Mouse (Mus musculus) liver, embryonic 13.5 days (tissue): ENCODE data around the gene Acbd4. TPM values are rescaled to one million over a fixed set of nuclear protein-coding genes. Genes with fewer than 3 reads are reported as not detected.

Source experiments
- ATAC-seq: fragments of 200-750 bp; cut with Nextera tagmentation; 2 replicates; pipeline ENCODE4 v1.8.0; 2017; ENCODE audit warnings: low read depth, mild to moderate bottlenecking, moderate number of reproducible peaks, moderate library complexity
- DNase-seq: peaks from one replicate; pipeline ENCODE4 v3.0.0; 2022
- H3K27ac ChIP-seq: fragments of 300-500 bp; sonication (generic); 2 replicates; pipeline ENCODE4 v1.5.1; 2015; ENCODE audit warnings: moderate library complexity, mild to moderate bottlenecking, inconsistent platforms
- H3K27me3 ChIP-seq: fragments of 300-500 bp; sonication (generic); 2 replicates; pipeline ENCODE4 v1.6.1; 2015; ENCODE audit warnings: mild to moderate bottlenecking, inconsistent platforms
- H3K36me3 ChIP-seq: fragments of 300-500 bp; sonication (generic); 2 replicates; pipeline ENCODE4 v1.6.1; 2015; ENCODE audit warnings: mild to moderate bottlenecking, inconsistent platforms
- H3K4me1 ChIP-seq: fragments of 300-500 bp; sonication (generic); replicated peaks from 2 replicates; pipeline ENCODE4 v1.6.1; 2015; ENCODE audit warnings: inconsistent platforms
- H3K4me2 ChIP-seq: fragments of 300-500 bp; sonication (generic); 2 replicates; pipeline ENCODE4 v1.6.1; 2015; ENCODE audit warnings: inconsistent platforms, mild to moderate bottlenecking, moderate library complexity
- H3K4me3 ChIP-seq: fragments of 300-500 bp; sonication (generic); replicated peaks from 2 replicates; pipeline ENCODE4 v1.5.1; 2015; ENCODE audit warnings: mild to moderate bottlenecking, inconsistent platforms
- H3K9ac ChIP-seq: fragments of 300-500 bp; sonication (generic); 2 replicates; pipeline ENCODE4 v1.6.1; 2015; ENCODE audit warnings: mild to moderate bottlenecking, inconsistent platforms
- H3K9me3 ChIP-seq: fragments of 300-500 bp; sonication (generic); replicated peaks from 2 replicates; pipeline ENCODE4 v1.6.1; 2016; ENCODE audit warnings: inconsistent platforms
- WGBS: fragments of 180-500 bp; shearing (Covaris S2); methylation state at CpG from one replicate; pipeline ENCODE4 v1.1.7; 2015; ENCODE audit not compliant: insufficient replicate concordance; 5-methylcytosine and 5-hydroxymethylcytosine counted together
- polyA plus RNA-seq: library from polyadenylated mRNA; unstranded; fragments of >200 nt; fragmentation: Nextera tagmentation; extraction: Ambion mirVana; gene quantifications from 2 replicates; pipeline ENCODE4 v1.2.1, GENCODE M21; 2015

Acbd4 gene
- polyA plus RNA-seq, 1 experiment from 2014 or later = 62.2 TPM

- WGBS = 31% methylated on average over 6 of the region's 6 CpGs
- H3K36me3 ChIP-seq = peaks cover 7% of the 10 kb centered on the region
These were observed 32.1 kb downstream of the Acbd4 start for GRCm38 (mm10) chr11:103133456-103134185.

GRCm38 (mm10) chr11:103134221-103134620 lies 32.7 kb downstream of the Acbd4 start:
- no peaks in the 10 kb centered on the region for H3K27me3 ChIP-seq
- H3K9ac ChIP-seq = peak overlapping the region; percentile 85
- no peak for DNase-seq
- H3K27ac ChIP-seq = peak overlapping the region; percentile 97
- no peak for ATAC-seq
- H3K9me3 ChIP-seq = no peaks in the 10 kb centered on the region
- peak overlapping the region; percentile 85 for H3K4me2 ChIP-seq
- 54% methylated on average over 3 of the region's 3 CpGs for WGBS
- H3K36me3 ChIP-seq = peaks cover 13% of the 10 kb centered on the region
- peaks cover 63% of the 10 kb centered on the region for H3K4me1 ChIP-seq
- H3K4me3 ChIP-seq = peak overlapping the region; percentile 96; the same call in 1 of the 2 replicates

More at GRCm38 (mm10) chr11:103133456-103134185, 32.1 kb downstream of the Acbd4 start:
- Histone ChIP-seq H3K9me3 (no peaks in the 10 kb centered on the region), H3K27me3 (no peaks in the 10 kb centered on the region), H3K4me2 (peak overlapping the region; percentile 85), H3K27ac (peak overlapping the region; percentile 97), H3K4me3 (peak overlapping the region; percentile 96), H3K4me1 (peaks cover 63% of the 10 kb centered on the region), H3K9ac (peak overlapping the region; percentile 85)
- ATAC-seq = peak; percentile 19
- no peak for DNase-seq

GRCm38 (mm10) chr11:103136039-103136577 lies 34.6 kb downstream of the Acbd4 start:
- 15% methylated on average over 8 of the region's 8 CpGs for WGBS
- no peaks in the 10 kb centered on the region for H3K27me3 ChIP-seq
- peak overlapping the region; percentile 85 for H3K9ac ChIP-seq
- peak overlapping the region; percentile 97 for H3K27ac ChIP-seq
- peak; percentile 35 for DNase-seq
- peaks cover 57% of the 10 kb centered on the region for H3K4me1 ChIP-seq
- peak; percentile 13; the same call in 1 of the 2 replicates for ATAC-seq
- H3K4me2 ChIP-seq = peak overlapping the region; percentile 85
- peaks cover 20% of the 10 kb centered on the region for H3K36me3 ChIP-seq
- no peaks in the 10 kb centered on the region for H3K9me3 ChIP-seq
- H3K4me3 ChIP-seq = no peak overlapping the region

GRCm38 (mm10) chr11:103139951-103140762 lies 38.7 kb downstream of the Acbd4 start:
- DNase-seq (no peak), ATAC-seq (no peak)
- Histone ChIP-seq H3K4me1 (peaks cover 65% of the 10 kb centered on the region), H3K9me3 (no peaks in the 10 kb centered on the region), H3K9ac (no peak overlapping the region), H3K27me3 (no peaks in the 10 kb centered on the region), H3K4me3 (no peak overlapping the region), H3K27ac (peak overlapping the region; percentile 67), H3K36me3 (peaks cover 20% of the 10 kb centered on the region), H3K4me2 (no peak overlapping the region)
- 82% methylated on average over 14 of the region's 14 CpGs for WGBS

GRCm38 (mm10) chr11:103140763-103141100 lies 39.2 kb downstream of the Acbd4 start:
- WGBS = 62% methylated on average over 6 of the region's 6 CpGs
- no peak overlapping the region for H3K9ac ChIP-seq

GRCm38 (mm10) chr11:103141101-103141943 lies 39.8 kb downstream of the Acbd4 start:
- peaks cover 57% of the 10 kb centered on the region for H3K4me1 ChIP-seq
- no peak overlapping the region for H3K4me3 ChIP-seq
- H3K9ac ChIP-seq = peak overlapping the region; percentile 6; the same call in 1 of the 2 replicates
- H3K9me3 ChIP-seq = no peaks in the 10 kb centered on the region
- DNase-seq (no peak), ATAC-seq (no peak)
- H3K27ac ChIP-seq = peak overlapping the region; percentile 67
- WGBS = 47% methylated on average over 11 of the region's 11 CpGs
- no peaks in the 10 kb centered on the region for H3K27me3 ChIP-seq
- no peak overlapping the region for H3K4me2 ChIP-seq
- peaks cover 20% of the 10 kb centered on the region for H3K36me3 ChIP-seq

More at GRCm38 (mm10) chr11:103140763-103141100, 39.2 kb downstream of the Acbd4 start:
- DNase-seq (no peak), ATAC-seq (no peak)
- Histone ChIP-seq H3K9me3 (no peaks in the 10 kb centered on the region), H3K27ac (peak overlapping the region; percentile 67), H3K27me3 (no peaks in the 10 kb centered on the region), H3K36me3 (peaks cover 20% of the 10 kb centered on the region), H3K4me1 (peaks cover 63% of the 10 kb centered on the region), H3K4me3 (no peak overlapping the region), H3K4me2 (no peak overlapping the region)

GRCm38 (mm10) chr11:103141944-103142255 lies 40.4 kb downstream of the Acbd4 start:
- H3K27ac ChIP-seq = peak overlapping the region; percentile 67
- DNase-seq (no peak), ATAC-seq (no peak)
- peaks cover 20% of the 10 kb centered on the region for H3K36me3 ChIP-seq
- peak overlapping the region; percentile 6; the same call in 1 of the 2 replicates for H3K9ac ChIP-seq
- WGBS = 46% methylated on average over 1 of the region's 1 CpGs
- H3K4me3 ChIP-seq = no peak overlapping the region
- no peaks in the 10 kb centered on the region for H3K27me3 ChIP-seq
- H3K4me1 ChIP-seq = peaks cover 55% of the 10 kb centered on the region
- no peaks in the 10 kb centered on the region for H3K9me3 ChIP-seq
- no peak overlapping the region for H3K4me2 ChIP-seq

- H3K36me3 ChIP-seq = peaks cover 20% of the 10 kb centered on the region
- peak overlapping the region; percentile 56 for H3K27ac ChIP-seq
- no peak overlapping the region for H3K9ac ChIP-seq
These were observed 41.1 kb downstream of the Acbd4 start for GRCm38 (mm10) chr11:103142441-103143182.

GRCm38 (mm10) chr11:103144309-103145285 lies 43.1 kb downstream of the Acbd4 start:
- Histone ChIP-seq H3K27me3 (no peaks in the 10 kb centered on the region), H3K9ac (0 out of 2 replicates have a peak overlapping the region, but pooled peaks have one; percentile 19), H3K4me2 (no peak overlapping the region), H3K4me3 (no peak overlapping the region), H3K4me1 (peaks cover 59% of the 10 kb centered on the region), H3K36me3 (peaks cover 3% of the 10 kb centered on the region; the same call in 1 of the 2 replicates), H3K27ac (peak overlapping the region; percentile 54), H3K9me3 (no peaks in the 10 kb centered on the region)
- WGBS = 29% methylated on average over 12 of the region's 12 CpGs
- DNase-seq = no peak
- peak; percentile 39; the same call in 1 of the 2 replicates for ATAC-seq

More at GRCm38 (mm10) chr11:103142441-103143182, 41.1 kb downstream of the Acbd4 start:
- H3K4me1 ChIP-seq = peaks cover 56% of the 10 kb centered on the region
- H3K27me3 ChIP-seq = no peaks in the 10 kb centered on the region
- H3K4me2 ChIP-seq = peak overlapping the region; percentile 5; the same call in 1 of the 2 replicates
- no peaks in the 10 kb centered on the region for H3K9me3 ChIP-seq
- ATAC-seq (no peak), DNase-seq (no peak)
- no peak overlapping the region for H3K4me3 ChIP-seq
- WGBS = 39% methylated on average over 8 of the region's 8 CpGs
